Mouse (Mus musculus): Measurements from ENCODE around the gene Elp4. TPM values are rescaled to one million over a fixed set of nuclear protein-coding genes. Genes with fewer than 3 reads are reported as not detected.

Gene Elp4
- polyA plus RNA-seq, 1 experiment from 2014 or later, result 37.0 TPM

DNA sequence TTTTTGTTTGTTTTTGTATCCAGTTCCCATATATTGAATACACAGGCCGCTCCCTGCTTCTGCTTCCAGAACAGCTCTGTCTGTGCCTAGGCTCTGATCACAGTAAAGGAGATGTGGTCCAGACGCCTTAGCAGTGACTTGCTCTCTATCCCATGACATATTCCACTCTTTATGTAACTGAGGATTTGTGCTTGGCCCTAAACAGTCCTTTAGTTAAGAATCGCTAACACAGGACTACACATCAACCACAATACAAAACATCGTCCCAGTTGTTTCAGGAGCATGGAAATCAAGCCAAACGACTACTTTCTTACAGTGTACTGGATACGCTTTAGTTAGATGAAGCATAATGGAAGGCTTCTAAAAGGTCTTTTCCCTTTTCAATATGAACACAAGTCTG lies 102.8 kb downstream of the Elp4 start:
- Histone ChIP-seq H3K9ac (no peak overlapping the region), H3K27ac (no peak overlapping the region)
- WGBS, result 82% methylated on average over 6 of the region's 6 CpGs

DNA sequence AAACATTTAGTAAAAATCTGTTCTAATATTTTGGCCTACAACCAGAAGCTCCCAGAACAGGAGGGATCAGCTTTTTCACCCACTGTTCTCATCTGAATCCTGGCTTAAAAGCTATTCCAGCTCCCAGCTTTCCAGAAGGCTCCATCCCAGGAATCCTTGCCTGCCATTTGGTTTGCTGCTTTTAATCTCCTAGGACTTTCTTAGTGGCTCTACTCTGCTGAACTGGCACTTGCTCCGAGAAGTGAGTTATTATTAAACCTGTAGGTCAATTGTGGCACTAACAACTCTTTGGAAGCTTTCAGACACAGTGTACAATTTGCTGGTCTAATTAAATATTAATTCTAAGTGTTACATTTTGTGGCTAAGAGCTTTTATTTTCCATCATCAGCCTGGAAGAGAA lies 103.7 kb downstream of the Elp4 start:
- Histone ChIP-seq H3K4me2 (replicated peaks) (no peak overlapping the region), H3K4me1 (replicated peaks) (no peaks in the 10 kb centered on the region), H3K27ac (no peak overlapping the region), H3K9me3 (no peaks in the 10 kb centered on the region), H3K4me3 (replicated peaks) (no peak overlapping the region), H3K27me3 (replicated peaks) (no peaks in the 10 kb centered on the region), H3K9ac (no peak overlapping the region), H3K36me3 (no peaks in the 10 kb centered on the region)
- no peak for ATAC-seq
- 77% methylated on average over 1 of the region's 1 CpGs for WGBS

More for the DNA sequence above, 102.8 kb downstream of the Elp4 start:
- no peak overlapping the region for H3K4me3 ChIP-seq (replicated peaks)
- no peaks in the 10 kb centered on the region for H3K36me3 ChIP-seq
- no peaks in the 10 kb centered on the region for H3K9me3 ChIP-seq
- H3K4me2 ChIP-seq (replicated peaks), result no peak overlapping the region
- H3K27me3 ChIP-seq (replicated peaks), result no peaks in the 10 kb centered on the region
- ATAC-seq, result no peak
- H3K4me1 ChIP-seq (replicated peaks), result no peaks in the 10 kb centered on the region

DNA sequence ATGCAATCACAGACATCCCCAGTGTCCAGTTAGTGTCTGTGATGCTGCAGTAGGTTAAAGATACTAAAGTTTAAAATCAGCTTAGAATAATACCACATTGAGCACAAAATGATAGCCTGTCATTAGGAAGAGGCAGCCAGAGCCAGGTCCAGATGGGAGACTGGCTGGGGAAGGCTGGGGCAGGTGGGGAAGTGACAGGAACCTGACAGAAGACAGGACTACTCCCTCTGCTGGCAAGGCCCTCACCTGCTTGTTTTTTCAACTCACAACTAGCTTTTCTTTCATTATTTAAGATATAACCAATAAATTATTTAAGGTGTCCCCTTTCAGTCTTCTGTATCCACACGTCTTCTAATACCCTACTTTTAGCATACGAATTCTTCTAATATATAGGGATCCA lies 104.5 kb downstream of the Elp4 start:
- Histone ChIP-seq H3K27ac (no peak overlapping the region), H3K9me3 (no peaks in the 10 kb centered on the region), H3K4me2 (replicated peaks) (no peak overlapping the region), H3K36me3 (no peaks in the 10 kb centered on the region), H3K27me3 (replicated peaks) (no peaks in the 10 kb centered on the region), H3K4me3 (replicated peaks) (no peak overlapping the region), H3K4me1 (replicated peaks) (no peaks in the 10 kb centered on the region), H3K9ac (no peak overlapping the region)
- WGBS, result 80% methylated on average over 2 of the region's 2 CpGs
- no peak for ATAC-seq

DNA sequence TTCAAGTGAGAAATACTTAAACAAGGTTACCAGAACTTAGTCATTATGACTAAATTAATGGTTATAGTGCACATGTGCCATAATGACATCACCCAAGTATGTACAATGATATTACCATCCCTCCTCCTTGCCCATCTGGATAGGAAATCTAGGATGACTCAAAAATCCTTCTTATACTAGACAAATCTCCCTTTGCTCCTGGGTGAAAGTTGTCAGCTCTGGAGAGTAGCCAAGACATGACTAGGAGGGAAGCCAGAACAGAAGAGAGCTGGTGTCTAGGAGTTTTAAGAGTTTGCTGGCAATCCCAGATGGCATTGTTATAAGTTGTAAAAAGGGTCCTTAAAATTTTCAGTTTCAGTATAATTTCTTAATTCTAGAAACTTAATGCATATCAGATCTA lies 106.5 kb downstream of the Elp4 start:
- H3K9me3 ChIP-seq, result no peaks in the 10 kb centered on the region

DNA sequence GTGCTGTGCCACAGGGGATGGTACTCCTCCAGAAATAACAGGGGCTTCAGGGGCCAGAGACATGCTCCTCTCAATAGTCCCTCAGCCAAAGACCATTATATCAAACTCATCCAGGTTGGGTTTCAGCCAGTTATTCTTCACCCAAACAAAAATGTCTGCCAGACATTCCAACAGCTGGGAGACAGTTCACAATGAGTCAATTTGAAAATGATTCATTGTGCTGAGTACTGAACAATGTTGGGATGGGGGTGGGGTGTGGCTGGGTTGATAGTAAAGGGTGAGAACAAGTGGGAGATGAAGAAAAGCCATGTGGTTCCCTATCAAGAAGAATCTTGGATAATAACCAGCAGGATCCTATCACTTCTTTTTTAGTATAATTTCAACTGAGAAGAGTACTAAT lies 108.3 kb downstream of the Elp4 start:
- no peak for ATAC-seq
- H3K27me3 ChIP-seq (replicated peaks), result no peaks in the 10 kb centered on the region
- no peak overlapping the region for H3K4me2 ChIP-seq (replicated peaks)
- no peak overlapping the region for H3K4me3 ChIP-seq (replicated peaks)
- no peaks in the 10 kb centered on the region for H3K36me3 ChIP-seq
- H3K9me3 ChIP-seq, result no peaks in the 10 kb centered on the region
- no peak overlapping the region for H3K27ac ChIP-seq
- no peak overlapping the region for H3K9ac ChIP-seq
- H3K4me1 ChIP-seq (replicated peaks), result no peaks in the 10 kb centered on the region

More for the DNA sequence above, 106.5 kb downstream of the Elp4 start:
- Histone ChIP-seq H3K27me3 (replicated peaks) (no peaks in the 10 kb centered on the region), H3K4me3 (replicated peaks) (no peak overlapping the region), H3K9ac (no peak overlapping the region), H3K4me1 (replicated peaks) (no peaks in the 10 kb centered on the region), H3K36me3 (no peaks in the 10 kb centered on the region), H3K4me2 (replicated peaks) (no peak overlapping the region), H3K27ac (no peak overlapping the region)
- ATAC-seq, result no peak

DNA sequence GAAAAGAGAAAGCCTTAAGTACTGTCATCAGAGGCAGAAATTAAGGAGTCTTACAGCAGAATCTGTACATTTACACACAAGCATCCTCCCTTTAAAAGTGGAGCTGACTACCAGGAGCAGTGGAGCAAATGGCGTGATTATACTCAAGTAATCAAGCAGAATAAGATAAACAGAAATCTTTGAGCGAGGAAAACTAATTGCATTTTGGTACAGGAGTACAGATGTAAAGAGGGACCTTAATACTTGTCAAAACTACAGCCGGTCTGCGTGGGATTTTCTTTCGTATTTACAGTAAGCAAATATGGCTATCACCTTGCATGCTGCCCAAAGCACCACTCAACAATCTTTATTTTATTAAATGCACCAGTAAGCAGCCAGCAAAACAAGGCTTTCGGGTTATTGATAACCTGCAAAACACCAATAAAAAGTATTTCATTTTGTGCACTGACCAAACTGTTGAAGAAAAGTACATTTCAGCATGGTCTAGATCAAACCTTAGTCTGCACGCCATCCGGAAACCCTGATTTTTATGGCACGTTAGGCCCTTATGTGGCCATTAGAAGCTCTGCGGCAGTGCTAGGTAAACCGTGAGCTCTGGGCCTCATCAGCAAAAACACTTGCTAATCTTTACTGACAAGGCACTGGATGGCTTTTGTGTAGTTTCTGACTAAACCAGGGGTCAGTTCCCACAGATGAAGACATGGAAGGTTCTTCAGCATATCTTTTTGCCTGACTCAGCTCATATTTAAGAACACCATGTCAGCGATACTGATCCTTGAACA lies 111.8 kb downstream of the Elp4 start:
- Histone ChIP-seq H3K36me3 (no peaks in the 10 kb centered on the region), H3K9ac (no peak overlapping the region), H3K27me3 (replicated peaks) (no peaks in the 10 kb centered on the region), H3K4me1 (replicated peaks) (no peaks in the 10 kb centered on the region), H3K9me3 (no peaks in the 10 kb centered on the region), H3K4me3 (replicated peaks) (no peak overlapping the region), H3K4me2 (replicated peaks) (no peak overlapping the region), H3K27ac (no peak overlapping the region)
- 69% methylated on average over 12 of the region's 12 CpGs for WGBS
- no peak for ATAC-seq

DNA sequence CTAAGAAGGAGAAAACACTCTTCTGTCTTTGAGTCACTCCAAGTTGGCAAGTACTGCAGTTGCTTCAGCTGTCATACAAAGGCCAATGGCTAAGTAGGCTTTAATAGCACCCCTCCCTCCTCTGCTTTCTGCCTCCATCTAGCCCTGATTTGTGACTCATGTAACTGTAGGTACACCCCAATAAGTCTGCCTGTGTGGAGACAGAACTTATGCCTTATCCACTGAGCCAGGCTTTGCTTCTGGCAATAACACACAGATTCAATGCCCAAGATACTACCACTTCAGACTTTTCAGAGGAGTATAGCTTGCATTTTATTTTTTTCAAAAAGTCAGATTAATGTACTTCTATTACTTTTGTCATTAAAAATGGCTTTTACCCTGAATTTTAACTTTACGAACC lies 114.4 kb downstream of the Elp4 start:
- no peak overlapping the region for H3K4me2 ChIP-seq (replicated peaks)
- 98% methylated on average over 1 of the region's 1 CpGs for WGBS
- no peak overlapping the region for H3K27ac ChIP-seq
- no peaks in the 10 kb centered on the region for H3K27me3 ChIP-seq (replicated peaks)
- H3K4me3 ChIP-seq (replicated peaks), result no peak overlapping the region
- no peaks in the 10 kb centered on the region for H3K4me1 ChIP-seq (replicated peaks)
- H3K9me3 ChIP-seq, result no peaks in the 10 kb centered on the region
- ATAC-seq, result no peak
- H3K9ac ChIP-seq, result no peak overlapping the region
- H3K36me3 ChIP-seq, result no peaks in the 10 kb centered on the region

DNA sequence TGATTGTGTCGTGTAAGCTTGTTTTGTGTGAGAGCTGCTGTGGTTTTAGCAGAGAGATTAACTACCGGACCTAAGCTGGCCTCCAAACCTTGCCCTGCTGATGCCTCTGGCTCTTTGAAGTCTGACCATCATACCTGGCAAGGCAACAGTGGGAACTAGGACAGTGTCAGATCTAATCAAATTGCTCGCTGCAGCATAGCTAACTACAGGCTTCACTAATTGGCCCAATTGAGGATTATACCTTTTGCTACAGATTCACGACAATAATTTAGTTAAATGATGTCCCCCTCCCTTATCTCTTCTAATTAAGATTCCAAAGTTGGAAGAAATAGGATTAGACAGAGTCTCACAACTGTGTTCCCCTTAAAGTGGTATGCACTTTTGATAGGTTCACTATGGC lies 116.6 kb downstream of the Elp4 start:
- ATAC-seq, result no peak
- 78% methylated on average over 4 of the region's 4 CpGs for WGBS
- Histone ChIP-seq H3K36me3 (no peaks in the 10 kb centered on the region), H3K27ac (no peak overlapping the region), H3K4me2 (replicated peaks) (no peak overlapping the region), H3K4me3 (replicated peaks) (no peak overlapping the region), H3K27me3 (replicated peaks) (no peaks in the 10 kb centered on the region), H3K9me3 (no peaks in the 10 kb centered on the region), H3K9ac (no peak overlapping the region), H3K4me1 (replicated peaks) (no peaks in the 10 kb centered on the region)

DNA sequence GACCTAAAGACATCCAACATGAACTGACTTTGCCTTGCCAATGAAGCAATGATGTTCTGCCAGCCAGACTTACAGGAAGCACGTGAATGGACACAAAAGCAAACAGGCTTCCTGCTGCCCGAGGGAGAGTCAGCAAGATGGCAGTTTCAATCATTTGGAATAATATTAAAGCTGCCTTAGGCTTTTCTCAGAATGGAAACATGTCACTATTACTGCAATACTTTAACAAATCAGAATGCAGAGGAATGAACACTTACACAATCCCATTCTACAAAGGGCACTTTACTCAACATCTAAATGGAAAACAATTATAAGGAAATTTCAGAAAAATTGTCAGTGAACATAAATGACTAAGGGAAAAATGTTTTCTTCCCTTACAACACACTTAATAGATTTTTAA lies 117.4 kb downstream of the Elp4 start:
- no peaks in the 10 kb centered on the region for H3K36me3 ChIP-seq
- no peak overlapping the region for H3K4me3 ChIP-seq (replicated peaks)
- H3K27ac ChIP-seq, result no peak overlapping the region
- ATAC-seq, result no peak
- WGBS, result 65% methylated on average over 2 of the region's 2 CpGs
- no peak overlapping the region for H3K4me2 ChIP-seq (replicated peaks)
- H3K27me3 ChIP-seq (replicated peaks), result no peaks in the 10 kb centered on the region
- no peaks in the 10 kb centered on the region for H3K4me1 ChIP-seq (replicated peaks)
- no peak overlapping the region for H3K9ac ChIP-seq
- no peaks in the 10 kb centered on the region for H3K9me3 ChIP-seq

DNA sequence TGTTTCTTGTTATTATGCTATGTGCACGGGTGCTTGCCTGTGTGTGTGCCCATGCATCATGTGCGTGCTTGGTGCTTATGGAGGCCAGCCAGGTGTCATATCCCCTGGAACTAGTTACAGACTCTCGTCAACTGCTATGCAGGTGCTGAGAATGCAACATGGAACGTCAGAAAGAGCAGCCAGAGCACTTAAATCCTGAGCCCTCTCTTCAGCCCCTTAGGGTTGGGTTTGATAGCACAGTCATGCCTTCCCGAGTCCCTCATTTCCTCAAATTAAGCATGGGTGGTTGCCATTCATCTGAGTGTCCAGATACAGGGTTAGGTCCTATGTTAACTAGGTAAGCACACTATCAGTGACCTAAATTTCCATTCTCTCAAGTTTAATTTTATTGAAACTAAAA lies 121.5 kb downstream of the Elp4 start:
- Histone ChIP-seq H3K9ac (no peak overlapping the region), H3K4me1 (replicated peaks) (no peaks in the 10 kb centered on the region), H3K9me3 (no peaks in the 10 kb centered on the region), H3K27me3 (replicated peaks) (no peaks in the 10 kb centered on the region), H3K4me3 (replicated peaks) (no peak overlapping the region), H3K27ac (no peak overlapping the region), H3K4me2 (replicated peaks) (no peak overlapping the region), H3K36me3 (no peaks in the 10 kb centered on the region)
- 79% methylated on average over 5 of the region's 5 CpGs for WGBS
- ATAC-seq, result no peak

DNA sequence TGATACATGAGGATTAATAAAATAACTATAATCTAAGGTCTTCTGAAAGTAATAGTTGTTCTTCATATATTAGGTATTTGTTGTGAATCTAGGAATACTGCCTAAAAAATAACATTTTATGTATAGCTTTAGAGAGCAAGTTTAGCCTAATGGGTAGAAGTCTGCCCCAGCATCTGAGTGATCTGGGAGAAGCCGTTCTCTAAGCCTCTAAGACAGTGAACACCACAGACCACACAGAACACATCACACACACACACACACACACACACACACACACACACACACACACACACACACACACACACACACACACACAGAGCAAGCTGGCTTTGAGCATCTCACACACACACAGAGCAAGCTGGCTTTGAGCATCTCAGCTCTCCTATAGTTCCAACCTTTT lies 123.6 kb downstream of the Elp4 start:
- ATAC-seq, result no peak
- no peaks in the 10 kb centered on the region for H3K36me3 ChIP-seq
- WGBS, result 58% methylated on average over 1 of the region's 1 CpGs
- no peak overlapping the region for H3K4me2 ChIP-seq (replicated peaks)
- no peak overlapping the region for H3K9ac ChIP-seq
- H3K27ac ChIP-seq, result no peak overlapping the region
- H3K4me3 ChIP-seq (replicated peaks), result no peak overlapping the region
- no peaks in the 10 kb centered on the region for H3K27me3 ChIP-seq (replicated peaks)
- H3K9me3 ChIP-seq, result no peaks in the 10 kb centered on the region
- H3K4me1 ChIP-seq (replicated peaks), result no peaks in the 10 kb centered on the region

DNA sequence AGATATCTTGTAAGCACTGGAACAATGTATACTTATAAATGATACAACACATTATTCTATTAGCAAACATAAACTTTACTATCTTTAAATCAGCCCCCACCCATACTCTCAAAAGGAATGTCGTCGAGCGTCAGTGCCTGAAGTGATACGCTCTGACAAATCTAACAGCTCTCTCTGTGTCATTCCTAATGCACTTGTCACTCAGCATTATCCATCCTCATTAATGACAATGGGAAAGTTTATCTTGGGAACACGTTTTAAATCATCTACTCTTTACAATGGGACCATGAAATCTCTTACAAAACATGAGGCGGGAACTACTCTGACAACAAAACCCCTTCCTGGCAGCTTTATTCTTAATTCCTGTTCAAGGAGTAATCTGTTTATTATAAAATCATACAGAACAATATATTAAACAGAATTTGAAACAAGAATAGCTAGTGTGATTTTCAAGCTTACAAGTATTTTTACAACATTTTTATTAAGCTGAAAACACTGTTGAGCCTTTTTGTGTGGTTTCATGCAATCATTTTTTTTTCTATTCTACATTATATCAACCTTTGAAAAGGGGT lies 125.0 kb downstream of the Elp4 start:
- WGBS, result 46% methylated on average over 6 of the region's 6 CpGs
- Histone ChIP-seq H3K4me1 (replicated peaks) (no peaks in the 10 kb centered on the region), H3K9me3 (no peaks in the 10 kb centered on the region), H3K4me3 (replicated peaks) (no peak overlapping the region), H3K27me3 (replicated peaks) (no peaks in the 10 kb centered on the region), H3K27ac (no peak overlapping the region), H3K9ac (no peak overlapping the region), H3K36me3 (no peaks in the 10 kb centered on the region), H3K4me2 (replicated peaks) (no peak overlapping the region)
- ATAC-seq, result no peak

DNA sequence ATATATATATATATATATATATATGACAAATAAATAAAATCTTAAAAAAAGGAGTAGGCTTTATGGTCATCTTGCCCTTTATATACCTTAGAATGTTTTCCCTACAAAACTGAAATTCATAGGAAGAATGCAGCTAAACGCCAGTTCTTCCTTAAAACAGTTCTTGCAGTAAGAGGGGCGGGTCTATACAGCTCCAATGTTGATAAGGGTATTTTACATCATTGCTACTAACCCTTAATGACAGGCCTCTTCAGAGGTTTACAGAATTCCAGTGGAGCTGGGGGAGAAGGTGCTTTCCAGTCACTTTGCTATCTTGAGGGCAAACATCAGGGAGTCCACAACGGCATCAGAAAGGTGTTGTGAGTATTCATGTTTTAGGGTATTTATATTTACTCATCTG lies 133.1 kb downstream of the Elp4 start:
- 87% methylated on average over 3 of the region's 3 CpGs for WGBS
- H3K4me3 ChIP-seq (replicated peaks), result no peak overlapping the region
- no peaks in the 10 kb centered on the region for H3K36me3 ChIP-seq
- no peaks in the 10 kb centered on the region for H3K27me3 ChIP-seq (replicated peaks)
- no peak overlapping the region for H3K4me2 ChIP-seq (replicated peaks)
- no peak for ATAC-seq
- H3K27ac ChIP-seq, result no peak overlapping the region
- no peak overlapping the region for H3K9ac ChIP-seq
- H3K9me3 ChIP-seq, result no peaks in the 10 kb centered on the region
- no peaks in the 10 kb centered on the region for H3K4me1 ChIP-seq (replicated peaks)
